14 mouse cellular contexts compared by ENCODE assay signal in genomic region chr2:79131743-79132517, GRCm38 (mm10).
DNase-seq lines count a peak whose midpoint lies in the region; ATAC-seq and TF ChIP-seq lines count a peak whose summit lies in the region.
"Had no signal": no experiment of that assay in that cellular context is flagged by ENCODE, and none has a peak within 500 bp of the region (broad histone marks: within the 10 kb centered on the region; RNA-seq: fewer than 3 reads in every experiment).

No protein-coding gene starts in this region.

- 72% methylated on average over 5 of the region's 5 CpGs for WGBS in liver, adult 2 months
- 50% methylated on average over 5 of the region's 5 CpGs for WGBS in liver, embryonic 11.5 days

- H3K4me2 ChIP-seq in liver, embryonic 11.5 days = peak overlapping the region; percentile 21; the same call in 1 of the 2 replicates
- H3K4me2 ChIP-seq: forebrain, embryonic 12.5 days had no signal

- H3K4me1 ChIP-seq in liver, adult 2 months (ENCODE audit: control insufficient read depth, insufficient read depth, low read length) = no peaks in the 10 kb centered on the region
- peaks cover 21% of the 10 kb centered on the region for H3K4me1 ChIP-seq in liver, embryonic 11.5 days (replicated peaks; ENCODE audit: control insufficient read depth, insufficient read depth, low read length)
- H3K4me1 ChIP-seq: forebrain, embryonic 12.5 days; limb, embryonic 10.5 days had no signal

- H3K79me2 ChIP-seq in liver, adult 2 months (ENCODE audit: control insufficient read depth, insufficient read depth, low read length) = no peaks in the 10 kb centered on the region

- TF ChIP-seq CTCF in liver, adult 2 months (IDR thresholded peaks at IDR 0.05; ENCODE audit: low read depth, low read length) = no peak

- H3K27me3 ChIP-seq in liver, adult 2 months (ENCODE audit: control insufficient read depth, insufficient read depth, low read length) = no peaks in the 10 kb centered on the region
- H3K27me3 ChIP-seq in liver, embryonic 11.5 days (replicated peaks; ENCODE audit: control insufficient read depth, insufficient read depth, low read length) = no peaks in the 10 kb centered on the region
- H3K27me3 ChIP-seq: forebrain, embryonic 12.5 days; megakaryocyte, embryonic 14.5 days had no signal

- ATAC-seq in liver, embryonic 11.5 days (replicated peaks; ENCODE audit: low FRiP score) = peak; percentile 65
- ATAC-seq in monocyte, adult 5-6 weeks (replicated peaks; ENCODE audit: insufficient number of reproducible peaks, low FRiP score, low TSS enrichment, poor library complexity, severe bottlenecking) = peak; percentile 86

- peak; percentile 37 for DNase-seq in liver, adult 2 months (ENCODE audit: extremely low read depth, low read depth, low spot score)
- DNase-seq in liver = no peak
- peak; percentile 4 for DNase-seq in adipocyte (ENCODE audit: low spot score)
- DNase-seq in liver, embryonic 11.5 days (ENCODE audit: low spot score) = no peak
- DNase-seq in left cerebral cortex, postnatal 10 days (ENCODE audit: extremely low spot score in 1 of 2, low spot score in 2 of 2) = no peak
- DNase-seq in left cerebral cortex, adult 11 months (ENCODE audit: low spot score) = no peak
- no peak for DNase-seq in cerebellum, postnatal 10 days
- DNase-seq: adrenal gland, postnatal 36 days; cerebellum, adult 18-20 months; gastrocnemius, adult 2 months had no signal

- intact Hi-C loops in left cerebral cortex, postnatal 10 days (cut with DNase I) = no loop called here

- TF ChIP-seq POLR2A in liver, adult 2 months (IDR thresholded peaks at IDR 0.05; ENCODE audit: extremely low read depth, insufficient read depth, low read length) = no peak

- no peak overlapping the region for H3K27ac ChIP-seq in liver, adult 2 months (replicated peaks; ENCODE audit: insufficient read depth, low read depth, low read length)
- H3K27ac ChIP-seq in liver, embryonic 11.5 days (ENCODE audit: low read depth, low read length) = peak overlapping the region; percentile 66
- H3K27ac ChIP-seq: forebrain, embryonic 12.5 days; gastrocnemius, adult 2 months; limb, embryonic 10.5 days had no signal

- no peak overlapping the region for H3K4me3 ChIP-seq in liver, adult 2 months (ENCODE audit: insufficient read depth, low read depth, low read length)
- H3K4me3 ChIP-seq in liver, embryonic 11.5 days (ENCODE audit: low read depth, low read length) = no peak overlapping the region
- H3K4me3 ChIP-seq: forebrain, embryonic 12.5 days; gastrocnemius, adult 2 months; limb, embryonic 10.5 days; megakaryocyte, embryonic 14.5 days had no signal

- no peak overlapping the region for H3K9ac ChIP-seq in liver, adult 2 months (ENCODE audit: low read depth, low read length)
- H3K9ac ChIP-seq in liver, embryonic 11.5 days (ENCODE audit: low read depth, low read length) = no peak overlapping the region
- H3K9ac ChIP-seq: forebrain, embryonic 12.5 days had no signal

- no peaks in the 10 kb centered on the region for H3K9me3 ChIP-seq in liver, embryonic 11.5 days (ENCODE audit: control insufficient read depth, low read length)
- H3K9me3 ChIP-seq: forebrain, embryonic 12.5 days; limb, embryonic 10.5 days; megakaryocyte, embryonic 14.5 days had no signal

- no peaks in the 10 kb centered on the region for H3K36me3 ChIP-seq in liver, adult 2 months (ENCODE audit: control insufficient read depth, insufficient read depth, low read length)
- H3K36me3 ChIP-seq in liver, embryonic 11.5 days (ENCODE audit: control insufficient read depth, insufficient read depth, low read length) = no peaks in the 10 kb centered on the region
- H3K36me3 ChIP-seq: forebrain, embryonic 12.5 days; limb, embryonic 10.5 days had no signal

Comparison
In these comparisons a context has a peak if more than half of its experiments do, and no peak if none do; other contexts are left out.
1. DNase-seq: peak in liver, adult 2 months (single experiment) and adipocyte (single experiment); none in liver (single experiment), liver, embryonic 11.5 days (single experiment), left cerebral cortex, postnatal 10 days (0 of 2), left cerebral cortex, adult 11 months (single experiment) and cerebellum, postnatal 10 days (0 of 2).